Mouse (Mus musculus): ENCODE measurements at regions not wholly inside any gene's neighbourhood (a gene's known extent, or its start where the extent isn't known, plus 50 kb on each side); places are given as distances from the start of the nearest gene placed in this dataset.
A peak's percentile ranks its signal among the peaks of the same experiment; 100 is the strongest.

- WGBS (ENCODE audit: insufficient replicate concordance): 47% methylated on average over 12 of the region's 12 CpGs
- ATAC-seq: no peak
- Histone ChIP-seq H3K9me3 (ENCODE audit: low read length) (no peaks in the 10 kb centered on the region), H3K9ac (replicated peaks) (no peak overlapping the region), H3K27me3 (ENCODE audit: insufficient read depth, low read length) (no peaks in the 10 kb centered on the region), H3K4me2 (ENCODE audit: low read depth, low read length) (no peak overlapping the region), H3K4me1 (ENCODE audit: insufficient read depth) (no peaks in the 10 kb centered on the region), H3K36me3 (replicated peaks; ENCODE audit: insufficient read depth, low read length) (no peaks in the 10 kb centered on the region), H3K27ac (ENCODE audit: low read depth) (no peak overlapping the region), H3K4me3 (ENCODE audit: low read depth, low read length) (no peak overlapping the region)
- DNase-seq: no peak
- TF ChIP-seq EP300 (IDR thresholded peaks at IDR 0.05; ENCODE audit: low read depth) (no peak), CTCF (IDR thresholded peaks at IDR 0.05; ENCODE audit: low read depth) (0 out of 2 replicates have a peak, but pooled peaks have one; percentile 29)
Measured at GRCm38 (mm10) chr12:109926643-109927042, 326.5 kb upstream of the Rtl1 start.

- H3K27ac ChIP-seq (ENCODE audit: low read depth): no peak overlapping the region; the same call in 1 of the 2 replicates
- WGBS (ENCODE audit: insufficient replicate concordance): 63% methylated on average over 3 of the region's 3 CpGs
- no peaks in the 10 kb centered on the region for H3K27me3 ChIP-seq (ENCODE audit: insufficient read depth, low read length)
- H3K4me3 ChIP-seq (ENCODE audit: low read depth, low read length): no peak overlapping the region
- no peak overlapping the region for H3K9ac ChIP-seq (replicated peaks)
- no peaks in the 10 kb centered on the region for H3K9me3 ChIP-seq (ENCODE audit: low read length)
- no peak for DNase-seq
- no peak for ATAC-seq
- H3K4me2 ChIP-seq (ENCODE audit: low read depth, low read length): no peak overlapping the region
- no peaks in the 10 kb centered on the region for H3K4me1 ChIP-seq (ENCODE audit: insufficient read depth)
- TF ChIP-seq EP300 (IDR thresholded peaks at IDR 0.05; ENCODE audit: low read depth) (no peak), CTCF (IDR thresholded peaks at IDR 0.05; ENCODE audit: low read depth) (no peak)
- no peaks in the 10 kb centered on the region for H3K36me3 ChIP-seq (replicated peaks; ENCODE audit: insufficient read depth, low read length)
Measured at GRCm38 (mm10) chr12:109946179-109946578, 332.7 kb upstream of the Dio3 start.

- DNase-seq (no peak), ATAC-seq (no peak)
- TF ChIP-seq CTCF (IDR thresholded peaks at IDR 0.05; ENCODE audit: low read depth) (no peak), EP300 (IDR thresholded peaks at IDR 0.05; ENCODE audit: low read depth) (no peak)
- Histone ChIP-seq H3K4me3 (ENCODE audit: low read depth, low read length) (no peak overlapping the region), H3K9me3 (ENCODE audit: low read length) (no peaks in the 10 kb centered on the region), H3K36me3 (replicated peaks; ENCODE audit: insufficient read depth, low read length) (no peaks in the 10 kb centered on the region), H3K27ac (ENCODE audit: low read depth) (no peak overlapping the region), H3K9ac (replicated peaks) (no peak overlapping the region), H3K4me1 (ENCODE audit: insufficient read depth) (no peaks in the 10 kb centered on the region), H3K4me2 (ENCODE audit: low read depth, low read length) (no peak overlapping the region), H3K27me3 (ENCODE audit: insufficient read depth, low read length) (no peaks in the 10 kb centered on the region)
- 44% methylated on average over 1 of the region's 1 CpGs for WGBS (ENCODE audit: insufficient replicate concordance)
Measured at GRCm38 (mm10) chr12:109946936-109947335, 331.9 kb upstream of the Dio3 start.

GRCm38 (mm10) chr12:109947886-109948433 is 330.9 kb upstream of the Dio3 start:
- WGBS (ENCODE audit: insufficient replicate concordance): 61% methylated on average over 7 of the region's 7 CpGs
- H3K9me3 ChIP-seq (ENCODE audit: low read length): no peaks in the 10 kb centered on the region
- H3K4me1 ChIP-seq (ENCODE audit: insufficient read depth): no peaks in the 10 kb centered on the region
- no peaks in the 10 kb centered on the region for H3K36me3 ChIP-seq (replicated peaks; ENCODE audit: insufficient read depth, low read length)
- DNase-seq (no peak), ATAC-seq (no peak)
- no peak overlapping the region for H3K4me3 ChIP-seq (ENCODE audit: low read depth, low read length)
- H3K4me2 ChIP-seq (ENCODE audit: low read depth, low read length): no peak overlapping the region
- H3K27ac ChIP-seq (ENCODE audit: low read depth): no peak overlapping the region
- no peaks in the 10 kb centered on the region for H3K27me3 ChIP-seq (ENCODE audit: insufficient read depth, low read length)
- TF ChIP-seq CTCF (IDR thresholded peaks at IDR 0.05; ENCODE audit: low read depth): no peak
- no peak for TF ChIP-seq EP300 (IDR thresholded peaks at IDR 0.05; ENCODE audit: low read depth)
- H3K9ac ChIP-seq (replicated peaks): no peak overlapping the region

- H3K4me2 ChIP-seq (ENCODE audit: low read depth, low read length): no peak overlapping the region
- DNase-seq: no peak
- TF ChIP-seq EP300 (IDR thresholded peaks at IDR 0.05; ENCODE audit: low read depth): no peak
- no peak for TF ChIP-seq CTCF (IDR thresholded peaks at IDR 0.05; ENCODE audit: low read depth)
- ATAC-seq: no peak
- H3K9ac ChIP-seq (replicated peaks): no peak overlapping the region
- no peaks in the 10 kb centered on the region for H3K9me3 ChIP-seq (ENCODE audit: low read length)
- no peaks in the 10 kb centered on the region for H3K27me3 ChIP-seq (ENCODE audit: insufficient read depth, low read length)
- H3K36me3 ChIP-seq (replicated peaks; ENCODE audit: insufficient read depth, low read length): no peaks in the 10 kb centered on the region
- no peak overlapping the region for H3K4me3 ChIP-seq (ENCODE audit: low read depth, low read length)
- H3K27ac ChIP-seq (ENCODE audit: low read depth): no peak overlapping the region
- no peaks in the 10 kb centered on the region for H3K4me1 ChIP-seq (ENCODE audit: insufficient read depth)
- WGBS (ENCODE audit: insufficient replicate concordance): 54% methylated on average over 14 of the region's 16 CpGs
Measured at GRCm38 (mm10) chr12:109948434-109948984, 330.4 kb upstream of the Dio3 start.

- Histone ChIP-seq H3K27ac (ENCODE audit: low read depth) (no peak overlapping the region), H3K4me3 (ENCODE audit: low read depth, low read length) (no peak overlapping the region), H3K4me2 (ENCODE audit: low read depth, low read length) (no peak overlapping the region), H3K36me3 (replicated peaks; ENCODE audit: insufficient read depth, low read length) (no peaks in the 10 kb centered on the region), H3K9me3 (ENCODE audit: low read length) (no peaks in the 10 kb centered on the region), H3K27me3 (ENCODE audit: insufficient read depth, low read length) (no peaks in the 10 kb centered on the region), H3K9ac (replicated peaks) (no peak overlapping the region), H3K4me1 (ENCODE audit: insufficient read depth) (no peaks in the 10 kb centered on the region)
- DNase-seq: no peak
- ATAC-seq: no peak
- WGBS (ENCODE audit: insufficient replicate concordance): 76% methylated on average over 17 of the region's 17 CpGs
- TF ChIP-seq CTCF (IDR thresholded peaks at IDR 0.05; ENCODE audit: low read depth) (no peak), EP300 (IDR thresholded peaks at IDR 0.05; ENCODE audit: low read depth) (no peak)
Measured at GRCm38 (mm10) chr12:109949231-109949965, 329.5 kb upstream of the Dio3 start.

Measured in liver, postnatal 0 days (tissue).